31 mouse cellular contexts compared by ENCODE assay signal in genomic region chr1:134281563-134281962, GRCm38 (mm10). TPM values are rescaled to one million over a fixed set of nuclear protein-coding genes. Genes with fewer than 3 reads are reported as not detected.
DNase-seq lines count a peak whose midpoint lies in the region; ATAC-seq and TF ChIP-seq lines count a peak whose summit lies in the region.
"Had no signal": no experiment of that assay in that cellular context is flagged by ENCODE, and none has a peak within 500 bp of the region (broad histone marks: within the 10 kb centered on the region; RNA-seq: fewer than 3 reads in every experiment).

No protein-coding gene starts in this region.

- H3K9ac ChIP-seq in lung, postnatal 0 days (replicated peaks; ENCODE audit: low read depth) = no peak overlapping the region
- no peak overlapping the region for H3K9ac ChIP-seq in MEL (ENCODE audit: control insufficient read depth, low read depth, low read length, poor library complexity, severe bottlenecking)
- H3K9ac ChIP-seq: hindbrain, embryonic 14.5 days; liver, embryonic 13.5 days; midbrain, embryonic 12.5 days; neural tube, embryonic 15.5 days had no signal

- H3K27ac ChIP-seq in layer of hippocampus, adult 2 months = no peak overlapping the region
- H3K27ac ChIP-seq in lung, postnatal 0 days (ENCODE audit: low read length) = no peak overlapping the region
- H3K27ac ChIP-seq in MEL (ENCODE audit: control insufficient read depth, low read depth, low read length) = no peak overlapping the region
- H3K27ac ChIP-seq: embryonic facial prominence, embryonic 10.5 days; heart, adult 2 months; hindbrain, embryonic 14.5 days; limb, embryonic 10.5 days; liver, embryonic 13.5 days; midbrain, embryonic 12.5 days; neural tube, embryonic 15.5 days had no signal

- no peak for TF ChIP-seq RAD21 in MEL (IDR thresholded peaks at IDR 0.05; ENCODE audit: low read depth, low read length)

- no peak for ATAC-seq in lung, postnatal 0 days
- ATAC-seq: activated CD4-positive, CD25-positive, alpha-beta regulatory T cell, adult 4 months; forebrain, embryonic 16.5 days; Patski had no signal

- H3K4me3 ChIP-seq in layer of hippocampus, adult 2 months = no peak overlapping the region
- no peak overlapping the region for H3K4me3 ChIP-seq in lung, postnatal 0 days (ENCODE audit: low read depth, low read length)
- no peak overlapping the region for H3K4me3 ChIP-seq in MEL (ENCODE audit: control insufficient read depth in 1 of 2, insufficient read depth in 1 of 2, low read depth in 2 of 2, low read length in 2 of 2)
- H3K4me3 ChIP-seq: embryonic facial prominence, embryonic 10.5 days; heart, adult 2 months; limb, embryonic 10.5 days; liver, embryonic 13.5 days; midbrain, embryonic 12.5 days; neural tube, embryonic 15.5 days had no signal

- H3K9me3 ChIP-seq in lung, postnatal 0 days (ENCODE audit: low read length) = no peaks in the 10 kb centered on the region
- no peaks in the 10 kb centered on the region for H3K9me3 ChIP-seq in MEL (replicated peaks; ENCODE audit: insufficient read depth, low read length)
- H3K9me3 ChIP-seq: embryonic facial prominence, embryonic 10.5 days; limb, embryonic 10.5 days; liver, embryonic 13.5 days; midbrain, embryonic 12.5 days; neural tube, embryonic 15.5 days had no signal

- H3K4me1 ChIP-seq in lung, postnatal 0 days (ENCODE audit: insufficient read depth, low read depth, low read length) = no peaks in the 10 kb centered on the region
- peaks cover 0 to 3% of the 10 kb centered on the region in 2 experiments; a peak in 2 of 4 replicates for H3K4me1 ChIP-seq in MEL (ENCODE audit: control insufficient read depth in 1 of 2, insufficient read depth in 2 of 2, low read length in 2 of 2)
- H3K4me1 ChIP-seq: liver, embryonic 13.5 days; midbrain, embryonic 12.5 days; neural tube, embryonic 15.5 days had no signal

- H3K79me2 ChIP-seq in MEL (ENCODE audit: control insufficient read depth, insufficient read depth, low read length, poor library complexity) = no peaks in the 10 kb centered on the region

- no peak overlapping the region for H3K4me2 ChIP-seq in lung, postnatal 0 days (replicated peaks; ENCODE audit: low read depth, low read length)
- H3K4me2 ChIP-seq: hindbrain, embryonic 14.5 days; liver, embryonic 13.5 days; midbrain, embryonic 12.5 days; neural tube, embryonic 15.5 days had no signal

- peak; percentile 51 for TF ChIP-seq CTCF in layer of hippocampus, adult 2 months (conservative IDR thresholded peaks at IDR 0.05)
- peak; percentile 26; the same call in 1 of the 2 replicates for TF ChIP-seq CTCF in lung, postnatal 0 days (IDR thresholded peaks at IDR 0.05)
- peak; percentile 28 to 43 (median 42) for TF ChIP-seq CTCF in MEL (IDR thresholded peaks at IDR 0.05 in 2 of 3, conservative IDR thresholded peaks at IDR 0.05 in 1 of 3; ENCODE audit: control insufficient read depth in 1 of 3, insufficient read depth in 1 of 3, low read depth in 2 of 3, low read length in 3 of 3, poor library complexity in 1 of 3, severe bottlenecking in 1 of 3)

- H3K27me3 ChIP-seq in lung, postnatal 0 days (replicated peaks; ENCODE audit: insufficient read depth, low read length) = no peaks in the 10 kb centered on the region
- 0 out of 4 replicates have a peak, but pooled peaks cover 0 to 2% of the 10 kb centered on the region in 2 experiments for H3K27me3 ChIP-seq in MEL (ENCODE audit: control insufficient read depth in 1 of 2, insufficient read depth in 2 of 2, low read length in 2 of 2)
- H3K27me3 ChIP-seq: liver, embryonic 13.5 days; midbrain, embryonic 12.5 days; neural tube, embryonic 15.5 days; Patski had no signal

- no peak for TF ChIP-seq POLR2A in MEL (IDR thresholded peaks at IDR 0.05; ENCODE audit: control insufficient read depth in 1 of 2, insufficient read depth in 1 of 2, low read depth in 1 of 2, low read length in 2 of 2, poor library complexity in 1 of 2)

- DNase-seq in layer of hippocampus, adult 2 months (ENCODE audit: low spot score in 2 of 2) = no peak
- no peak for DNase-seq in layer of hippocampus, adult 9-11 months
- DNase-seq in lung, postnatal 0 days (ENCODE audit: low spot score) = no peak
- DNase-seq in lung, postnatal 25 days (ENCODE audit: low spot score) = no peak
- DNase-seq in MEL (ENCODE audit: low read depth, low spot score) = no peak
- DNase-seq in heart, adult 9 months (ENCODE audit: low spot score in 2 of 2) = no peak
- DNase-seq in kidney, postnatal 25 days = no peak
- DNase-seq: adrenal gland, postnatal 25 days; cerebellum, adult 11 months; cerebellum, postnatal 10 days; gastrocnemius, postnatal 25 days; heart, adult 2 months; heart, postnatal 36 days; kidney, adult 9 months; kidney, postnatal 4 days; liver, embryonic 13.5 days; right cerebral cortex, adult 18-20 months; right cerebral cortex, postnatal 4 days; thymus, adult 2 months; thymus, postnatal 4 days had no signal

- TF ChIP-seq EP300 in lung, postnatal 0 days (IDR thresholded peaks at IDR 0.05) = no peak
- no peak for TF ChIP-seq EP300 in MEL (IDR thresholded peaks at IDR 0.05; ENCODE audit: low read depth in 1 of 2, low read length in 2 of 2)

- H3K36me3 ChIP-seq in lung, postnatal 0 days (ENCODE audit: insufficient read depth, low read length) = no peaks in the 10 kb centered on the region
- H3K36me3 ChIP-seq in MEL (ENCODE audit: control insufficient read depth in 1 of 2, insufficient read depth in 2 of 2, low read length in 2 of 2) = 0 out of 4 replicates have a peak, but pooled peaks cover 0 to 2% of the 10 kb centered on the region in 2 experiments
- H3K36me3 ChIP-seq: embryonic facial prominence, embryonic 10.5 days; limb, embryonic 10.5 days; liver, embryonic 13.5 days; midbrain, embryonic 12.5 days; neural tube, embryonic 15.5 days had no signal

- WGBS in lung, postnatal 0 days = 67% methylated on average over 4 of the region's 4 CpGs

TF ChIP-seq in MEL, 35 proteins besides CTCF, POLR2A, EP300 and RAD21:
- no peak for TF ChIP-seq MXI1 (IDR thresholded peaks at IDR 0.05; ENCODE audit: low read depth, low read length)
- no peak for TF ChIP-seq NRF1 (IDR thresholded peaks at IDR 0.05; ENCODE audit: insufficient read depth, low read depth, low read length, poor library complexity, severe bottlenecking)
- 0 out of 2 replicates have a peak, but pooled peaks have one; percentile 22 for TF ChIP-seq SMC3 (IDR thresholded peaks at IDR 0.05; ENCODE audit: low read depth, low read length)
- no peak for TF ChIP-seq HCFC1 (IDR thresholded peaks at IDR 0.05; ENCODE audit: low read depth, low read length)
- TF ChIP-seq E2F4 (IDR thresholded peaks at IDR 0.05; ENCODE audit: borderline replicate concordance, low read depth, low read length) = no peak
- TF ChIP-seq ZMIZ1 (IDR thresholded peaks at IDR 0.05; ENCODE audit: low read depth, low read length) = no peak
- no peak for TF ChIP-seq UBTF (IDR thresholded peaks at IDR 0.05; ENCODE audit: borderline replicate concordance, insufficient read depth, low read depth, low read length)
- no peak for TF ChIP-seq ZKSCAN1 (IDR thresholded peaks at IDR 0.05; ENCODE audit: low read depth, low read length)

RNA-seq across cellular contexts. Expression of gene Myog, which starts 8.2 kb away (rescaled TPM):
- total RNA-seq in layer of hippocampus, adult 2 months (2021) = not detected
- not detected in 2 replicates for polyA plus RNA-seq in lung, postnatal 0 days (2015; fragmentation: Nextera tagmentation; extraction: Ambion mirVana)
- total RNA-seq in MEL (2012; rRNA removed) = not detected in 2 replicates
- not detected for polyA plus RNA-seq in MEL (2012; ENCODE audit: insufficient read depth in 1 of 2, insufficient read length in 2 of 2, low read depth in 1 of 2, low replicate concordance in 2 of 2, missing spikeins in 1 of 2)
- total RNA-seq: adrenal gland, postnatal 25 days; heart, adult 2 months; heart, postnatal 36 days; layer of hippocampus, postnatal 10 days; megakaryocyte progenitor cell, adult 5-6 weeks had no signal
- polyA plus RNA-seq: activated CD4-positive, CD25-positive, alpha-beta regulatory T cell, adult 4 months; forebrain, embryonic 16.5 days; heart, adult 2 months; intestine, embryonic 14.5 days; Patski had no signal

RNA-seq across cellular contexts. Expression of gene Adora1, which starts 46.3 kb away (rescaled TPM):
- total RNA-seq in layer of hippocampus, adult 2 months (2021) = 100 to 1,000 TPM; 202 to 221 TPM
- polyA plus RNA-seq in lung, postnatal 0 days (2015; fragmentation: Nextera tagmentation; extraction: Ambion mirVana) = 4.8 and 4.9 TPM in 2 replicates
- 0.03 TPM in 1 of 2 replicates, not detected in the other for total RNA-seq in MEL (2012; rRNA removed)
- not detected for polyA plus RNA-seq in MEL (2012; ENCODE audit: insufficient read depth in 1 of 2, insufficient read length in 2 of 2, low read depth in 1 of 2, low replicate concordance in 2 of 2, missing spikeins in 1 of 2)
- total RNA-seq: megakaryocyte progenitor cell, adult 5-6 weeks had no signal

RNA-seq across cellular contexts. Expression of gene Ppfia4, which starts 51.2 kb away (rescaled TPM):
- total RNA-seq in layer of hippocampus, adult 2 months (2021) = 10 to 100 TPM; 71.9 to 79.7 TPM
- polyA plus RNA-seq in lung, postnatal 0 days (2015; fragmentation: Nextera tagmentation; extraction: Ambion mirVana) = 4.5 TPM in 2 replicates
- not detected in 2 replicates for total RNA-seq in MEL (2012; rRNA removed)
- under 1 TPM in 1 of 2 experiments, not detected in 1; 0.11 TPM for polyA plus RNA-seq in MEL (2012; ENCODE audit: insufficient read depth in 1 of 2, insufficient read length in 2 of 2, low read depth in 1 of 2, low replicate concordance in 2 of 2, missing spikeins in 1 of 2)

Comparison
In these comparisons a context has a peak if more than half of its experiments do, and no peak if none do; other contexts are left out.
1. RNA of gene Adora1, which starts 46.3 kb away (total RNA-seq): 202 to 221 TPM in layer of hippocampus, adult 2 months; 0.03 TPM in MEL; every median in the first group is over 100 times any median in the second.
2. RNA of gene Ppfia4, which starts 51.2 kb away (total RNA-seq): 71.9 to 79.7 TPM in layer of hippocampus, adult 2 months; not detected in MEL; every median in the first group is over 10 times any median in the second.
3. Peak in every context shown above with its lines, with median percentiles within 50 percentile points of each other: CTCF ChIP-seq.